Mouse (Mus musculus): Measurements from ENCODE around the gene Ddx1. TPM values are rescaled to one million over a fixed set of nuclear protein-coding genes. Genes with fewer than 3 reads are reported as not detected.
A peak's percentile ranks its signal among the peaks of the same experiment; 100 is the strongest.

The Ddx1 gene
- total and polyA plus RNA-seq, 2 experiments from 2014 or later = 54.4 to 126 TPM

- H3K9me3 ChIP-seq (ENCODE audit: low read length) = no peaks in the 10 kb centered on the region
- H3K4me3 ChIP-seq (ENCODE audit: low read depth, low read length) = no peak overlapping the region
- DNase-seq (ENCODE audit: low spot score) (no peak), ATAC-seq (ENCODE audit: low FRiP score) (no peak)
- WGBS = 78% methylated on average over 6 of the region's 6 CpGs
- no peaks in the 10 kb centered on the region for H3K36me3 ChIP-seq (ENCODE audit: insufficient read depth, low read length)
- no peaks in the 10 kb centered on the region for H3K27me3 ChIP-seq (ENCODE audit: insufficient read depth, low read length)
- no peak overlapping the region for H3K4me2 ChIP-seq (ENCODE audit: low read depth, low read length, poor library complexity, severe bottlenecking)
- H3K9ac ChIP-seq (replicated peaks; ENCODE audit: low read length, poor library complexity, severe bottlenecking) = no peak overlapping the region
- peaks cover 7% of the 10 kb centered on the region; the same call in 1 of the 2 replicates for H3K4me1 ChIP-seq (ENCODE audit: insufficient read depth, low read length)
- TF ChIP-seq CTCF (IDR thresholded peaks at IDR 0.05) = no peak
- H3K27ac ChIP-seq (ENCODE audit: low read depth, low read length) = no peak overlapping the region
Measured at GRCm38 (mm10) chr12:13177606-13178005, 71.4 kb downstream of the Ddx1 start.

DNA sequence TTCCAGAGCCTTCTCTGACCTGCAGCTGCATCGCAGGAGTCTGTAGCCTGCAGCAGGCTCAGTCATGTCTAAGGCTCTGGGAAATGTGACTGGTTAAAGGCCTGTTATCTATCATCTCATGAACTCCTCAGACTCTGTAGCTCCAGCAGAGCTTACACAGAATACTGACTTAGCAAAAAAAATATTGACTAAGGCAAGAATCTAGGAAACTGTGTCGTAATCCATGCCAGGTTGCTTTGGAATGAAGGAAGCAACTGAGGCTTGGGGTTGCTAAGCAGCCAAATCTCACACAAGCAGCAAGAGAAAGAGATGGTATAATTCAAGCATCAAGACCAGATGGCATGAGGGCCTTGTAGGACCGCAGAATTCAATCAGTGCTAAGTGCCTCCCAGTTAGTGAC lies 72.1 kb downstream of the Ddx1 start:
- no peaks in the 10 kb centered on the region for H3K27me3 ChIP-seq (ENCODE audit: insufficient read depth, low read length)
- no peak overlapping the region for H3K9ac ChIP-seq (replicated peaks; ENCODE audit: low read length, poor library complexity, severe bottlenecking)
- DNase-seq (ENCODE audit: low spot score) (no peak), ATAC-seq (ENCODE audit: low FRiP score) (no peak)
- 66% methylated on average over 3 of the region's 3 CpGs for WGBS
- no peaks in the 10 kb centered on the region for H3K36me3 ChIP-seq (ENCODE audit: insufficient read depth, low read length)
- H3K4me1 ChIP-seq (ENCODE audit: insufficient read depth, low read length) = peaks cover 3% of the 10 kb centered on the region; the same call in 1 of the 2 replicates
- no peak overlapping the region for H3K4me3 ChIP-seq (ENCODE audit: low read depth, low read length)
- no peaks in the 10 kb centered on the region for H3K9me3 ChIP-seq (ENCODE audit: low read length)
- H3K27ac ChIP-seq (ENCODE audit: low read depth, low read length) = no peak overlapping the region
- no peak overlapping the region for H3K4me2 ChIP-seq (ENCODE audit: low read depth, low read length, poor library complexity, severe bottlenecking)
- no peak for TF ChIP-seq CTCF (IDR thresholded peaks at IDR 0.05)

DNA sequence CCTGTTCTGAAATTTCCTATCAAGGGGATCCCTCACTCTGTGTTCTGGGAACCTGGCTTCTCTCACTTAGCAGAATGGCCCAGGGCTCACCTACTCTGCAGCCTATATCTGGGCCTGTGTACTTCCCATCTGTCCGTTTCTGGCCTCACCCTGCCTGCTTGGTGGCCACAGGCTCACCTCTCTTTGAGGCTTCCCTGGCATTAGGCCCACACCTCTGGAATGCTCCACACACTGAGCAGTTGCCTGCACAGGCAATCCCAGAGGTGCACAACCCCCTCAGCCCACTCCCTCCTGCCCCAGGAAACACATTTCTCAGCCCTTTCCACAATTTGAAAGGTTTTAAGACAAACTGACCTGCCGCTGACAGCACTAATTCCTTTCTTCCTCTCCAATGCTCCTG lies 72.9 kb downstream of the Ddx1 start:
- Histone ChIP-seq H3K9me3 (ENCODE audit: low read length) (no peaks in the 10 kb centered on the region), H3K4me3 (ENCODE audit: low read depth, low read length) (no peak overlapping the region), H3K4me1 (ENCODE audit: insufficient read depth, low read length) (peaks cover 3% of the 10 kb centered on the region; the same call in 1 of the 2 replicates), H3K36me3 (ENCODE audit: insufficient read depth, low read length) (no peaks in the 10 kb centered on the region), H3K9ac (replicated peaks; ENCODE audit: low read length, poor library complexity, severe bottlenecking) (no peak overlapping the region), H3K4me2 (ENCODE audit: low read depth, low read length, poor library complexity, severe bottlenecking) (no peak overlapping the region), H3K27ac (ENCODE audit: low read depth, low read length) (no peak overlapping the region), H3K27me3 (ENCODE audit: insufficient read depth, low read length) (no peaks in the 10 kb centered on the region)
- TF ChIP-seq CTCF (IDR thresholded peaks at IDR 0.05) = no peak
- DNase-seq (ENCODE audit: low spot score) = no peak
- 38% methylated on average over 2 of the region's 2 CpGs for WGBS
- no peak for ATAC-seq (ENCODE audit: low FRiP score)

DNA sequence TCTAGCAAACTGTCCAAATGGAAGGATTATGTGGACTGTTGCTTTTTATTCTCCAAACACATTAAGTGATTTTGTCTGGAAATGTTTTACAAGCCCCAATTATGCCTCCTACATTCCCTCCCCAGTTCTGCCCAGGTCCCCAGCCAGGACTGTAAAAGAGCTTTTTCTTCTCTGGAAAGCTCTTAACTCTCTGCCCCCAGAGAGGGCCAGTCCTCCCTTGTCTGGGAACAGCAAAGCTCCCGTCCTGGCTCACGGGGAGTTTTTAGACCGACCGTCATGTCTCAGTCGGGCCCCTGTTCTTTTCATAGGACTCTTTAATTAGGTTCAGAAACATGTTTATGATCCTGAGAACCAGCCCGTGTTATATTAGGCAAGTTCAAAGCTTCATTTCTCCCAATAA lies 75.0 kb downstream of the Ddx1 start:
- Histone ChIP-seq H3K9me3 (ENCODE audit: low read length) (no peaks in the 10 kb centered on the region), H3K4me3 (ENCODE audit: low read depth, low read length) (no peak overlapping the region), H3K36me3 (ENCODE audit: insufficient read depth, low read length) (no peaks in the 10 kb centered on the region), H3K4me2 (ENCODE audit: low read depth, low read length, poor library complexity, severe bottlenecking) (no peak overlapping the region), H3K4me1 (ENCODE audit: insufficient read depth, low read length) (no peaks in the 10 kb centered on the region), H3K9ac (replicated peaks; ENCODE audit: low read length, poor library complexity, severe bottlenecking) (no peak overlapping the region), H3K27ac (ENCODE audit: low read depth, low read length) (no peak overlapping the region), H3K27me3 (ENCODE audit: insufficient read depth, low read length) (no peaks in the 10 kb centered on the region)
- no peak for ATAC-seq (ENCODE audit: low FRiP score)
- 56% methylated on average over 6 of the region's 6 CpGs for WGBS
- TF ChIP-seq CTCF (IDR thresholded peaks at IDR 0.05) = no peak
- DNase-seq (ENCODE audit: low spot score) = no peak

DNA sequence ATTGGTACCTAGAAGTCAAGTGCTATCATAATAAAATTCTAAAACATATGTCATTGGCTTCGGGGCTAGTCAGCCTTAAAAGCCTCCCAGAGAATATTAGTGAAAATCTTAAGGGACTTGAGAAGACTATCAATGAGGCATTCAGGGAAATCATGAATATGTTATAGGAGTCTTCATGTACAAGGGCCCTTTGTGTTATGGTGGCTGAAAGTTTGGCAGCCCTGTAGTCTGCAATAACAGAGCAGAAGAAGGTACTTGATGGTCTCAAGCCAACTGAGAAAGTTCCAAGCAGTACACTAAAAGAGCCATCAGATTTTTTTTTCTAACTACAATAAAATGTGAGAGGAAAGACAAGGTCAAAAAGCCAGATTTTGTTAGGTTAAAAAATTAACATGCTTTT lies 80.9 kb downstream of the Ddx1 start:
- Histone ChIP-seq H3K27ac (ENCODE audit: low read depth, low read length) (no peak overlapping the region), H3K4me2 (ENCODE audit: low read depth, low read length, poor library complexity, severe bottlenecking) (no peak overlapping the region), H3K4me3 (ENCODE audit: low read depth, low read length) (no peak overlapping the region), H3K4me1 (ENCODE audit: insufficient read depth, low read length) (no peaks in the 10 kb centered on the region), H3K27me3 (ENCODE audit: insufficient read depth, low read length) (no peaks in the 10 kb centered on the region), H3K9ac (replicated peaks; ENCODE audit: low read length, poor library complexity, severe bottlenecking) (no peak overlapping the region), H3K36me3 (ENCODE audit: insufficient read depth, low read length) (no peaks in the 10 kb centered on the region), H3K9me3 (ENCODE audit: low read length) (no peaks in the 10 kb centered on the region)
- WGBS = 55% methylated on average over 1 of the region's 1 CpGs
- no peak for ATAC-seq (ENCODE audit: low FRiP score)
- TF ChIP-seq CTCF (IDR thresholded peaks at IDR 0.05) = no peak
- peak; percentile 51 for DNase-seq (ENCODE audit: low spot score)

- Histone ChIP-seq H3K27ac (ENCODE audit: low read depth, low read length) (no peak overlapping the region), H3K9me3 (ENCODE audit: low read length) (no peaks in the 10 kb centered on the region), H3K36me3 (ENCODE audit: insufficient read depth, low read length) (no peaks in the 10 kb centered on the region), H3K4me1 (ENCODE audit: insufficient read depth, low read length) (no peaks in the 10 kb centered on the region), H3K9ac (replicated peaks; ENCODE audit: low read length, poor library complexity, severe bottlenecking) (no peak overlapping the region), H3K4me2 (ENCODE audit: low read depth, low read length, poor library complexity, severe bottlenecking) (no peak overlapping the region), H3K27me3 (ENCODE audit: insufficient read depth, low read length) (no peaks in the 10 kb centered on the region), H3K4me3 (ENCODE audit: low read depth, low read length) (no peak overlapping the region)
- ATAC-seq (ENCODE audit: low FRiP score) (no peak), DNase-seq (ENCODE audit: low spot score) (no peak)
- no peak for TF ChIP-seq CTCF (IDR thresholded peaks at IDR 0.05)
- WGBS = 76% methylated on average over 5 of the region's 5 CpGs
Measured at GRCm38 (mm10) chr12:13167116-13167515, 81.9 kb downstream of the Ddx1 start.

Other genes with a start within 250 kb of the Ddx1 start
- gene Nbas, start 19.9 kb upstream of the Ddx1 start, total RNA-seq (2014; rRNA removed) = 41.4 and 50.9 TPM in 2 replicates
- gene Nbas, start 19.9 kb upstream of the Ddx1 start, polyA plus RNA-seq (2015; fragmentation: Nextera tagmentation; extraction: Ambion mirVana) = 12.0 and 12.4 TPM in 2 replicates

Measured in midbrain, postnatal 0 days (tissue).